Mouse (Mus musculus): ENCODE data around the gene Gpr19. TPM values are rescaled to one million over a fixed set of nuclear protein-coding genes. Genes with fewer than 3 reads are reported as not detected.

Gpr19 gene
- polyA plus RNA-seq, 1 experiment = 26.3 TPM

GRCm38 (mm10) chr6:134819741-134820140, 78.6 kb downstream of the Gpr19 start:
- TF ChIP-seq POLR2A (IDR thresholded peaks at IDR 0.05; ENCODE audit: insufficient read depth, low read length) = no peak
- no peak for TF ChIP-seq EP300 (IDR thresholded peaks at IDR 0.05; ENCODE audit: insufficient read depth, low read depth, low read length)
- TF ChIP-seq CTCF (IDR thresholded peaks at IDR 0.05; ENCODE audit: low read depth, low read length) = no peak
- H3K4me1 ChIP-seq (ENCODE audit: control insufficient read depth, insufficient read depth, low read length) = no peaks in the 10 kb centered on the region
- H3K36me3 ChIP-seq (ENCODE audit: control insufficient read depth, insufficient read depth, low read length, poor library complexity, severe bottlenecking) = no peaks in the 10 kb centered on the region
- H3K27me3 ChIP-seq (ENCODE audit: control insufficient read depth, insufficient read depth, low read length, poor library complexity, severe bottlenecking) = no peaks in the 10 kb centered on the region
- H3K27ac ChIP-seq (ENCODE audit: insufficient read depth, low read length) = no peak overlapping the region
- H3K9me3 ChIP-seq (replicated peaks; ENCODE audit: control insufficient read depth, insufficient read depth, low read length, poor library complexity, severe bottlenecking) = no peaks in the 10 kb centered on the region
- H3K4me3 ChIP-seq (ENCODE audit: low read depth, low read length) = no peak overlapping the region
- H3K9ac ChIP-seq (ENCODE audit: low read depth, poor library complexity, severe bottlenecking) = no peak overlapping the region

Other genes with a start within 250 kb of the Gpr19 start
- 35.6 and 43.9 TPM in 2 replicates for gene Dusp16, start 106.0 kb downstream of the Gpr19 start, polyA plus RNA-seq (2011; ENCODE audit: insufficient read depth, insufficient read length, low read depth, missing spikeins)
- gene Crebl2, start 68.4 kb downstream of the Gpr19 start, polyA plus RNA-seq (2011; ENCODE audit: insufficient read depth, insufficient read length, low read depth, missing spikeins) = 6.1 and 7.6 TPM in 2 replicates
- gene Cdkn1b, start 21.8 kb upstream of the Gpr19 start, polyA plus RNA-seq (2011; ENCODE audit: insufficient read depth, insufficient read length, low read depth, missing spikeins) = 37.2 and 38.4 TPM in 2 replicates
- gene Apold1, start 83.1 kb upstream of the Gpr19 start, polyA plus RNA-seq (2011; ENCODE audit: insufficient read depth, insufficient read length, low read depth, missing spikeins) = 0.39 and 0.49 TPM in 2 replicates
- gene Ddx47, start 113.0 kb upstream of the Gpr19 start, polyA plus RNA-seq (2011; ENCODE audit: insufficient read depth, insufficient read length, low read depth, missing spikeins) = 114 and 123 TPM in 2 replicates
- gene Gprc5a, start 167.1 kb upstream of the Gpr19 start, polyA plus RNA-seq (2011; ENCODE audit: insufficient read depth, insufficient read length, low read depth, missing spikeins) = 46.0 and 48.4 TPM in 2 replicates
- gene Gprc5d, start 219.7 kb upstream of the Gpr19 start, polyA plus RNA-seq (2011; ENCODE audit: insufficient read depth, insufficient read length, low read depth, missing spikeins) = not detected in 2 replicates